Mouse (Mus musculus) right cerebral cortex, postnatal 10 days (tissue): ENCODE data around the gene Ddrgk1.
A peak's percentile ranks its signal among the peaks of the same experiment; 100 is the strongest.

Source experiments
- DNase-seq, 2 experiments: peaks; one replicate each; pipeline ENCODE4 v3.0.0; 2021; ENCODE audit warnings: low spot score in 2 of 2

The Ddrgk1 gene

DNA sequence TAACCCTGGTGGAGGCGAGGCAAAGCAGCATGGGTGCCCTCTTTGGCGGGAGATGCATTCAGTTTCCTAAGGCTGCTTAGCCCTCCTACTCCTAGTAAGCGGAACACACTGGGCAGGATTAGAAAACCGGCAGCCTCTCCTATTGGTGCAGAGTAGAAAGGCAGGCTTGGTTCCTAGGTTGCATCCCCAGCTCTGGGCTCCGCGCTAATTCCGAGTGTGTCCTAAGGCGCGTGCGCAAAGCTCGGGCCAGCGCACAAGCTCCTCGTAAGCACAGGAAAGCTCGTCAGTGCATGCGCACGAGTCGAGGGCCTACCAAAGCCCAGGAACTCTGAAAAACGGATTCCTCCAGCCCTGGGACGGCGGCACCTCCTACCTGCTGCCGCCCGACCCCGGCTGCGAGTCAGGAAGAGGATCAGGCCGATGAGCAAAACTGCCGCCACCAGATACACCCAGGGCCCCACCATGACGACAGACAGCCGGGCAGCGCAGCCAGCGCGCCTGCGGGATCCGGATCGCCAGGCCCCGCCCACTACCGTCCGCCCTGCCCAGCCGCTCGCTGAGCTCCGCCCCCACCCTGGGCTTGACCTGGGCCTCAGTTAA, at the start of gene Ddrgk1:
TSS of gene Ddrgk1 (minus strand) at position 558 of the 600 bp plus-strand sequence.
- DNase-seq: peak; percentile 96 to 97

DNA sequence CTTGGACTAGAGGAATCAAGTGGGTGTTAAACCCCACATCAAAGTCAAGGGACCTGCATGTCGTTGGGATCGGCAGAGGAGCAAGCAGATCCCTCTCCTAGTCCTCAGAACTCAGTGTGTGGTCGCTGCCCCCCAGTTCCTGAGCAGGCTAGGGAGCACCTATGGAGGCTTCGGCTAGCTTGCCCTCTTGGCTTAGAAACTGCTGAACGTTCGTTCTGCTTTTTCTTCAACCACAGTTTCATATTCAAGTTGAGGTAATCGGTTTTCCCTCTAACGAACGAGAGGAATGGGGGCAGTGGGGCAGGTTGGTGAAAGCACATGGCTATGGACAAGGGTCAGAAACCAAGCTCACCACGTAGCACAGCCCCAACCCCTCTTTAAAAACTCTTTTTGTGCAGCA, 42.6 kb upstream of the Ddrgk1 start:
- no peak for DNase-seq

- DNase-seq: no peak
These were observed 42.1 kb upstream of the Ddrgk1 start for GRCm38 (mm10) chr2:130706602-130707001.

DNA sequence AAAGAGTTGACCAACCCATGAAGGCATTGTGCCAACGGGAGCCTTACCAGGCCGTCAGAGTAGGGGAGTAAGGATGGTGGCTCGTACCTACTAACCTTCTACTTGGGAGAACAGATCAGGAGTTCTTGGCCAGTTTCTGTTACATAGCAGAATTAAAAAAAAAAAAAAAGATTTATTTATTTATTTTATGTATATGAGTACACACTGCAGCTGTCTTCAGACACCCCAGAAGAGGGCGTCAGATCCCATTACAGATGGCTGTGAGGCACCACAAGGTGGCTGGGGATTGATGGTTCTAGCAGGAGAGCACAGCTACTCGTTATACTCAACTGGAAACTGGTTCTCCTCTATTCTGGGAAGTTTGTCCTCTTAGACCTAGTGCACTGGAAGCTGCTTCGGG, 40.7 kb upstream of the Ddrgk1 start:
- no peak for DNase-seq

- DNase-seq: peak in 1 of 2 experiments; percentile 42
These were observed 39.9 kb upstream of the Ddrgk1 start for GRCm38 (mm10) chr2:130704040-130705001.

DNA sequence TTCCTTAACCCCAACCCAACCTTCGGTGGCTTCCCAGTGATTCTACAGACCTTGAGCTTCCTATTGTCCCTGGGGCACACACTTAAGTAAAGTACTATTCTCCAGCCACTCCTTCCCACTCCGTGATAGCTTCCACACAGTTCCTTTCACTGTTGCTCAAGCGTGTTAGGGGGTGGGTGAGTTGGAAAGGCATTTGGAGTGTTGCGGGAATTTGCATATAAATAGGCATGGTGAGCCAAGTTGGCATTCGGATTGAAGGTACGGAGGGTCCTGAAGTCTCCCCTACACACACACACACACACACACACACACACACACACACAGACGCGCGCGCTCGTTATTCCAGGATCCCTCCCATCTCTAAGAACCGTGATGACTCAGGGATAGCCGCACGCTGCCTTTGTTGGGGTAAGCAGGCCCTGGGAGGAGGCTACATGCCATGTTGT, 33.4 kb upstream of the Ddrgk1 start:
- DNase-seq: no peak

GRCm38 (mm10) chr2:130697153-130697810, 32.8 kb upstream of the Ddrgk1 start, which contains the start of gene Slc4a11:
Gene Slc4a11 (minus strand): TSS chr2:130697519.
- peak in 1 of 2 experiments; percentile 47 for DNase-seq

DNA sequence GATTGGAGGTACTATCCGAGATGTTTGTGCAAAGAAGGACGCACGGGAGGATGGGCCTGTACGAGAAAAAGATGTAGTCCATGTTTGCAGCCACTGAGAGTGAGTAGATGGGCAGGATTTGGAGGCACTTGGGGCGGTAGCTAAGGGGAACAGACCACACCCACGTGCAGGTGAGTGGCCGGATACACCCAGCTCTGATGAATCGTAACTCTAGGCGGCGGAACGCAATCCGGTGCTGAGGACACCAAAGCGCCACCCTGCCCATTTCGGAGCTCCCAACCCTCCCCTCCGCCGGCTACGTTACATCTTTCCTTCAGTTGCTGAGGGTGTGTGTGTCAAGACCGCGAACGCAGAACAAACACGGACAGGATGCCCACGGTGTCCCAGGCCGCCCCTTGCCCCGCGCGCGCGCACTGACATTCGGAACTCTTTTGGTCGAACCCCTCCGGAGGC, 32.3 kb upstream of the Ddrgk1 start:
- DNase-seq: no peak

DNA sequence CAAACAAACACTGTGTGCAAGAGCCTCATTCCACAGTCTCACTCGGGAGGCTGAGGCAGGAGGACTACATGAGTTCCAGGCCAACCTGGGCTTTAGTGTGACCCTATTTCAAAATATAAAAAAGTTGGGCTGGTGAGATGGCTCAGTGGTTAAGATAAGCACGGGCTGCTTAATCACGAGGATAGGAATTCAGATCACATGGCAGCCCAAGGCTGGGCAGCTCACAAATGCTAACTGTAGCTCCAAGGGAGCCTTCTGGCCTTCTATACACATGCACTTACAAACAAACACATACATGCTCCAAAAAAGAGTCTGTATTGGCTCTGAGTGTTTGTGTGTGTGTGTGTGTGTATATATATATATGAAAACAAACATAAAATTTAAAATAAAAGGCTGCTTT, 29.1 kb upstream of the Ddrgk1 start:
- no peak for DNase-seq

DNA sequence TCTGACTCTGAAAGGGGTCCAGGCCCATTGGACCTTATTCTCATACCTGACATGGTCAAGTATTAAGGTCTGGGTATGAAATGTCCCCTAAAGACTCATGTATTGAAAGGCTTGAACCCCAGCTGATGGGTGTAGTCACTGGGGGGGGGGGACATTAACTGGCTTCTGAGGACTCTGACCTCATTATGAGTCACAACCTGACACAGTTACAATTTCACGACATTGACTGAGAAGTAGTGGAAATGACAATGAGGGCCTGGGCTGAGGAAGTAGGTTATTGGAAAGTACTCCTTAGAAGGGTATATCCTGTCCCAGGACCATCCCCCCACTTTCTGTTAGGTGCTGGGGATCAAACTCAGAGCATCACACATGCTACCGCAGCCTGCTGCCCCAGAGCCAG, 24.6 kb upstream of the Ddrgk1 start:
- DNase-seq: no peak

DNA sequence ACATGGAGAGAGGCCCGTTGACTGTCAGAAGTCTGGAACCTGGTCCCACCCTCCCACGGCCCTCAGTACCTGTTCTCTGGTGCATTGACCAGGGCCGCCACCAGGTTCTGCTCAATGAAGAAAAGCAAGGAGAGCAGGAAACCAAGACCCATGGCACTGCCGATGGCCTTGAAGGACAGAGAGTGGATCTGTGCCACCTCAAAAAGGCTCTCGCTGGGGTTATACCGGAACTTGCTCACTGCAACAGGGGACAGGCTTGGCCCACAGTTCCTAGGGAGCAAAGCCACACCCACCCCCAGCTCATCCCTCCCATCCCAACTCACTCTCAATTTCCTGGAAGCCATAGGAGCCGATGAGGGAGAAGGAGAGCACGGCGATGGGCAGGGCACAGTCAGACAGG, 21.0 kb upstream of the Ddrgk1 start:
- DNase-seq: no peak

- DNase-seq: no peak
These were observed 17.1 kb upstream of the Ddrgk1 start for GRCm38 (mm10) chr2:130681531-130681930.

- DNase-seq: no peak
These were observed 15.4 kb upstream of the Ddrgk1 start for GRCm38 (mm10) chr2:130679899-130680298.

DNA sequence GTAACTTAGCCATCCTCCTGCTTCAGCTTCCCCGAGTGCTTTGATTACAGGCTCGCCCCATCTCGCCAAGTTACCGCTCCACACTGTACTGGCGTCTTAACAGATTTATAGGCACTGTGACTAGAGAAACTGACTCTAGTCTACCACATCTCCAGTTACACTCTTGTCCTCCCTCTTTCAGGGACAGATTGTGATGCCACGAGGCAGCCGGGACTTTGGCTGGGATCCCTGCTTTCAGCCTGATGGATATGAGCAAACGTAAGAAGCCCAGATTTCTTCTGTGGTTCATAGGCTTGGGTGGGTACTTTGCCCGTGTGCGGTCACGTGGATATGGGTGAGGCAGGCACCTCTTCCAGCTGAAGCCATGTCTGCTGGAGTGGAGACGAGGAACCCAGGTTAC, 14.7 kb upstream of the Ddrgk1 start:
- DNase-seq: no peak

DNA sequence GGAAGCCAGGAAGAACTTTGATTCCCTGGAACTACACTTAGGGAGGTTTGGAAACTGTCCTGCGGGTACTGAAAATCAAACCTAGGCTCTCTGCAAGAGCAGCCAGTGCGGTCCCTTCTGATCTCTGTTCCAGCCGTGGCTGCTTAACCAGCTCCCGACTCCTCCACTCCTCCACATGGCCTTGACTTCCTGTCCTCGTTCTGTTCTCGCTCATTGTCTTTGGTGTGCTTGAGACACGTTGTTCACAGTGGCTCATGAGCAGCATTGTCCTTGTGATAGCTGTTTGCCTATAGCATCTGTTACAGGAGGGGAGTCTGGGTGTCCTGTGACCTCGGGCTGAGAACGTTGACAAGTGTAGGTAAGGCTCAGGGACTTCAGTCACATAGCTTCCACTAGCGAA, 12.8 kb upstream of the Ddrgk1 start:
- DNase-seq: no peak

DNA sequence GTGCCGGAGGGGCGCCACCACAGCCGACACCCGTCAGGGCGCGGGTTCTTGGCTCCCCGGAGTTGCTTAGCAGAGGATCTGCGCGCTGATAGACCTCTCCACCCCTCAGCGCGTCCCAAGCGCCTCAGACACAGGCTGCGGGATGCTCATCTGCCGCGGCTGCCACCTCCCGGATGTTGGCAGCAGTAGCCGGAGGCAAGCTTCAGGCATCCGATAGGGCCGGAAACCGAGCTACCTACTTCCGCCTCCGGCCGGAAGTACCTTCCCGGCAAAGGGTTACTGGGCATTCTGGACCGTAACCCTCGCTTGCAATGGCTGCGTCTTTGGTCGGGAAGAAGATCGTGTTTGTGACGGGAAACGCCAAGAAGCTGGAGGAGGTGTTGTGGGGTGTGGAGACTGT, 3.1 kb upstream of the Ddrgk1 start, which contains the start of gene Itpa:
TSS of gene Itpa (plus strand) at position 52 of the 400 bp plus-strand sequence.
- peak; percentile 93 to 94 for DNase-seq

DNA sequence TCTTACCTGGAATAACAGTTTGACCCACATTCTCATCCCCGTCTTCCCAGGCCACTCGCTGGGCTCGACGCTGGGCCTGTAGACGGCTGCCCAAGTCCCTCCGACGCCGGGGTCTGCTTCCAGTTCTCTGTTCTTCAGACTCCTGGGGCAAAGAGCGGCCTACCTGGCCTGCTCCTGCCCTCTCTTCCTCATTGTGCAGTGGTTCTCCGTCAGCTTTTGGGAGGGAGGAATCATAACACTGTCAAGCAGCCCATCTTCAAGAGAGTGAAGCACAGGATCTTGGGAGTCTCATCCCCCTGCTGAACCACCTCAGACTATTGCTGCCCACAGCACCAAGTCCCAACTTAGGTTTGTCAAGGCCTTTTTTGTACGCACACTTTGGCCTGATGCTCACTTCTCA, 1.1 kb downstream of the Ddrgk1 start:
- DNase-seq: no peak

DNA sequence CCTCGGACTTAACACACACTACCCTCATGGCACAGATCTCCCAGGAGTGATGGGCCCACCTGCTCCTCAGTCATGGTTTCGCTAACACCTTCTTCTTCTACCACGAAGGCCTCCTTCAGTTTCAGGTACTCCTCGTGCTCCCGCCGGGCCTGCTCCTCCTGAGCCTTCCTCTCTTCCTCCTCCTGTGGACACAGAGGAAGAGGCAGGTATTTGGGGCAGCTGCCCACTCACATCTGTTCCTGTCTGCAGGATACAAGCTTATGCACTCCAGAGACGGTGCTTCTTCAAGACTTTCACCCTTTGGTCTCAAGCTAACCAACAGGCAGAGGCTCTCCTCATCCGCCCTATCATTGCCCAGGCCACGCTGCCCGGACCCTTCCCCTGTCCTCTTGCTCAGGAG, 5.9 kb downstream of the Ddrgk1 start:
- DNase-seq: no peak

DNA sequence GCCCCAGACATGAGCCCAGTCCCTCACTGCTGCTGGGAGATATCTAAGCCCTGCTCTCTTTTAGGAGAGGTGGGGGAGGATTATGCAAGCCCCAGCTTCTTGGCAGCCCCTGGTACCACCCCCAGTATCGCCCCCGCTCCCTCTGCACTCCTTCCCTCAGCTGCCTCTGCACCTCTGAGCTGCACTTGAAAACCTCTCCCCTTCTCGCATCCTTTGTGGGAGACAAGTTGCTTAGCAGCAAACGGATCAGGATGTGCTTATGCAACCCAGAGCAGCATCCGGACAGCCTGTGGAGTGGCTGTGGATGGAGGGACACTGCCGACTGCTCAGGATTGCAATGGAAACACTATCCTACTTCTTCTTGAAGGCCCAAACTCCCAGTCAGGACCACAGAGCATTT, 6.9 kb downstream of the Ddrgk1 start:
- DNase-seq: peak; percentile 68 to 69

- DNase-seq: no peak
These were observed 7.9 kb downstream of the Ddrgk1 start for GRCm38 (mm10) chr2:130656536-130656935.

DNA sequence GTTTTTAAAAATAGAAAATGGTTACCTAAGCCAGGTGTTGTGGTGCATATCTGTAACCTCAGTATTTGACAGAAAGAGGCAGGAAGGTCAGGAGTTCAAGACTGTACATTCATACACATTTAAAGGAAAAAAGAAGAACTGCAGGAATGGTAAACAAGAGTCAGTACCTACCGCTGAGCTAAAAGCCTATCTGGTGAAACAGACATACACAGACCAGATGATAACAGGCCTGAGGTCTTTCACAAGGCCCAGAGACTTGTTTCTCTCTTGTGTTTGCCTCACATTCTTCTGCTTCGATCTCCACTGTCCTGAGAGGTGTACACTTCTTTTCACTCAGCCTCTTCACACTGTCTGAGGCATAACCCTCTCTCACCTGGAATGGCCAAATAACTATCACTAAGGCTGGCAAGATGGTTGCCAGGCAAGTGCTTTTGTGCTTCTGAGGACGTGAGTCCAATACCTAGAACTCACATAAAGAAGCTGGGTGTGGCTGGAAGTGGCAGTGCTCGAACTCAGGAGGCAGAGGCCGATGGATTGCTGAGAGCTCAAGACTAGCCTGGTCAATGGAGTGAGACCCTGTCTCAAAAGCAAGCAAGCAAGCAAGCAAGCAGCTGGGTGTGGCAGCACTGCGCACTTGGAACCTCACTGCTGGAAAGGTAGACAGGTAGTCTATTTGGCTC, 8.7 kb downstream of the Ddrgk1 start:
- DNase-seq: no peak

DNA sequence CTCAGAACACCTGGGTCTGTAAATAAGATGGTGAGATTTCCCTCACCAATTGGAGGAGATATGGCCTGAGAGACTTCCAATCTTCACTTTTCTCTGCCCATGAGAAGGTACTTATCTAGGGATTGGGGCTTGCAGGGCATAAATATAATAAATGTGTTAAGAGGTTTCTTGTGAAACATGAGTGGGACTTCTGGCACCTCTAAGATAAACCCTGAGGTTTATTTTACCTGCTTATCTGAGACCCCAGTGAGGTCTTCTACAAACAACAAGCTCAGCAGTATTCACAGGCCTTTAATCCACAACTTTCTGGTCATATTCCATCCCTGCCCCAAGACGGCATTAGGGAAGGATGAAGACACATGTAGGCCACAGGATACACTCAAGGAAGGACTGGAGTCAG, 10.7 kb downstream of the Ddrgk1 start:
- DNase-seq: no peak
